Mouse (Mus musculus): ENCODE results near the gene Ppp1cc.
"Not testable (repeated sequence)": the region's sequence is repeated elsewhere in the genome, so short reads cannot be mapped to it uniquely, and the experiment has no call there.

The Ppp1cc gene

GRCm38 (mm10) chr5:122212820-122213219 is 54.7 kb downstream of the Ppp1cc start:
- not testable (repeated sequence) for DNase-seq (ENCODE audit: low read depth)

GRCm38 (mm10) chr5:122213861-122214260 is 55.8 kb downstream of the Ppp1cc start:
- no peak for DNase-seq (ENCODE audit: low read depth)

DNA sequence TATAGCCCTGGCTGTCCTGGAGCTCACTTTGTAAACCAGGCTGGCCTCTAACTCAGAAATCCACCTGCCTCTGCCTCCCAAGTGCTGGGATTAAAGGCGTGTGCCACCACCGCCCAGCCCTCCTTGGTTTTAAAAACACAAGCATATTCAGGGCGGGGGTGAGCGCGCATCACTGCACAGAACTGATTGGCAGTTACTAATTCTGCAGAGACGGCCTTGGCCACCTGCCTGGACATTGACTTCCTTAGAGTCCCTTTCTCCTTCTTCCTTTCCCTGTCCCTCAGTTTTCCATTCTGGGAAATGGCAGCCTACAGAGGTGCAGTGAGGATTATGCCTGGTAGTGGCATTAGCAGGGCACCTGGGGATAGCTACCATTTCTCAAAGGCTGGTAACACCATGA is 59.6 kb downstream of the Ppp1cc start:
- DNase-seq (ENCODE audit: low read depth), result no peak

DNA sequence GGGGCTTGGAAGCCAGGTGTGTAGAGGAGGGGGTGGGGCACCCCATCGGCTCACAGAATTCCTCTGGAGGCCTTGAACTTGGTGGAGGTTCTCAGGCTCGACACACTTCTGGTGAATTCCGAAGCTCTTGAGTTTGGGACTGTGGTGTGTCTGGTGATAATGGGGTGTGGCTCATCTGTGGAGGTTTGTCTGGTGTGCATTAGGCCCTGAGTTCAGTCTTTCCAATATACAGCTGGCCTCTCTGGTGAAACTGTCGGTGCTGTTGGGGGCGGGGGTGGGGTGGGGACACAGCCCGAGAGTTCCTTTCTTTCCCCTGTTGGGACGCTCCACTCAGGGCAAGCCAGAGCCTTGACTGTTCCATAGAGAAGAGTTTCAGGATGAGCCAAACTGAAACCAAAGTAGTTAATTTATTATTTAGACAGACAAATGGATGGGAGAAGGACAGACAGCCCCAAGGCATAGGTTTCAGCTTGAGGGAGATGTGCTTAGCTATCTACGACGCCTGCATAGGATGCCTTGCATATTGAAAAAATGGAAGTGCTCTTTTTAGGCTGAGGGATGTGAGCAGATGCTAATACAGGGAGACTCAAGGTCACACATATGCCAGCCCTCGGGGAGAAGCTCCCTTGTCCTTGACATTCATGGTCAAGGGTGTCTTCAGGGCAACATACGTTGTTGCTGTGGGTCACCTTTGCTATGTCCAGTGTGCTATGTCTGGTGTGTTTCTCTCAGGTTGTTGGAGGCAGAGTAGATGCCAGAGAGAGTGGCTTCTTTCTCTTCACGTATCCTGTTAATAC is 60.2 kb downstream of the Ppp1cc start:
- no peak for DNase-seq (ENCODE audit: low read depth)

DNA sequence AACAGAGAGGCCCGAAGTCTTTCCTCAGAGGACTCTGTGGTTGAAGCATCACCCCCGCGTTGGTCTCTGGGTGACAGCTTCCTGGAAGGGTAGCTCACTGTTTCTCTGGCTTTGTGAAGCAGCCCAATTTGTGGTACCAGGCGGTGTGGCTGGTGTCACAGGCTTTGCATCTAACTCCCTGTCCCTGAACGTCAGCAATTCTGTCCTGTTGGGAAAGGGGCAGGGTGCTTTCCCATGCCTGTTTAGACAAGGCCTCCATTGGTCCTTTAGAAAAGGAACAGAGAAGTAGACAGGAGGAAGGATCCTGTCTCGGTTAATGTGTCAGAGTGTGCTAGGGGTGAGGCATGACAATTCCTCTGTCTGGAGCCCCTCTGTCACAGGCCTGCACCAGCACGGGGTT is 60.9 kb downstream of the Ppp1cc start:
- peak; percentile 64 for DNase-seq (ENCODE audit: low read depth)

- DNase-seq (ENCODE audit: low read depth), result peak; percentile 86
Observed at GRCm38 (mm10) chr5:122219655-122220629, 61.9 kb downstream of the Ppp1cc start.

GRCm38 (mm10) chr5:122221085-122221484 is 63.0 kb downstream of the Ppp1cc start:
- DNase-seq (ENCODE audit: low read depth), result no peak

GRCm38 (mm10) chr5:122224291-122224690 is 66.2 kb downstream of the Ppp1cc start:
- no peak for DNase-seq (ENCODE audit: low read depth)
